Mouse (Mus musculus) thymus, adult 2 months (tissue): ENCODE measurements around the gene Cacna1d. TPM values are rescaled to one million over a fixed set of nuclear protein-coding genes. Genes with fewer than 3 reads are reported as not detected.

ENCODE experiments used
- DNase-seq: peaks from one replicate; pipeline ENCODE4 v3.0.0; 2021
- H3K27ac ChIP-seq: fragments of 200-500 bp; 2 replicates; pipeline ENCODE4 v1.5.1; 2012; ENCODE audit warnings: low read length, control low read depth; ENCODE audit not compliant: control insufficient read depth, insufficient read depth
- H3K27me3 ChIP-seq: fragments of 200-500 bp; 2 replicates; pipeline ENCODE4 v1.6.1; 2012; ENCODE audit warnings: mild to moderate bottlenecking, low read length, moderate library complexity, mixed read lengths; ENCODE audit not compliant: control insufficient read depth, insufficient read depth
- H3K36me3 ChIP-seq: fragments of 200-500 bp; 2 replicates; pipeline ENCODE4 v1.6.1; 2012; ENCODE audit warnings: mild to moderate bottlenecking, low read length, moderate library complexity; ENCODE audit not compliant: control insufficient read depth, insufficient read depth
- H3K4me1 ChIP-seq: fragments of 200-500 bp; replicated peaks from 2 replicates; pipeline ENCODE4 v1.6.1; 2012; ENCODE audit warnings: low read length; ENCODE audit not compliant: control insufficient read depth, insufficient read depth
- H3K4me3 ChIP-seq: fragments of 200-500 bp; 2 replicates; pipeline ENCODE4 v1.5.1; 2012; ENCODE audit warnings: mild to moderate bottlenecking, low read length, control low read depth, moderate library complexity; ENCODE audit not compliant: control insufficient read depth, insufficient read depth
- CTCF ChIP-seq: fragments of 200-500 bp; IDR thresholded peaks from 2 replicates; pipeline ENCODE4 v1.5.1; 2012; ENCODE audit warnings: mild to moderate bottlenecking, control low read depth, low read length, moderate library complexity, borderline replicate concordance; ENCODE audit not compliant: control insufficient read depth, poor library complexity, insufficient read depth; ENCODE audit errors: extremely low read depth
- POLR2A ChIP-seq: fragments of 200-500 bp; IDR thresholded peaks from 2 replicates; pipeline ENCODE4 v1.6.1; 2012; ENCODE audit warnings: mild to moderate bottlenecking, low read length, control low read depth, moderate library complexity; ENCODE audit not compliant: control insufficient read depth, poor library complexity, insufficient read depth; ENCODE audit errors: extremely low read depth
- WGBS: fragments of 180-500 bp; shearing (Covaris S2); methylation state at CpG from one replicate; pipeline ENCODE4 v1.1.7; 2018; 5-methylcytosine and 5-hydroxymethylcytosine counted together
- polyA plus RNA-seq: library from polyadenylated mRNA; depleted of rRNA; stranded (reverse); fragments of >200 nt; gene quantifications from 2 replicates; pipeline ENCODE4 v1.2.3, GENCODE M21; 2012

Cacna1d gene
- polyA plus RNA-seq, 1 experiment, result 2.2 TPM

- TF ChIP-seq CTCF (no peak), POLR2A (no peak)
- H3K27ac ChIP-seq, result no peak overlapping the region
- H3K27me3 ChIP-seq, result no peaks in the 10 kb centered on the region
- no peaks in the 10 kb centered on the region for H3K4me1 ChIP-seq
- H3K36me3 ChIP-seq, result peaks cover 28% of the 10 kb centered on the region
- WGBS, result 96% methylated on average over 10 of the region's 10 CpGs
- no peak for DNase-seq
- H3K4me3 ChIP-seq, result no peak overlapping the region
These were observed 37.1 kb upstream of the Cacna1d start for GRCm38 (mm10) chr14:30528392-30528791.

DNA sequence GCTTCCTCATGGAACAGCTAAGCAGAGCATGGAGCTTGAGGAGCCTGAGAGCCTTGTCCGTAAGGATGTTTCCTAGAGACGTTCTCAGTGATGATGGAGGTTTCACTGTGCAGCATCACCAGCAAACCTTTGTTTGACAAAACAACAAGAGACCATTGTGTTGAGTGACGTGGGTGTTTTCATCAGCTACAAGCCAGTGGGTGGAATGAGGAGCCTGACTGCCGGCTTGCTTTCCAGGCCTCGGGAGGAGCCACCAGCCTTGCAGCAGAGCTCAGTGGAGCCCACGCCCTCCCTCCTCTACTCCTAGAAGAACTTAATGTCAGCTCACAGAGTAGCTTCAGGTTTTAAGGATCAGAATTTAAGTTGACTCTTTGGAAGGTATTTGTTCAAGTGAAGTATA, 32.1 kb upstream of the Cacna1d start:
- 95% methylated on average over 6 of the region's 6 CpGs for WGBS
- Histone ChIP-seq H3K36me3 (peaks cover 72% of the 10 kb centered on the region), H3K27ac (no peak overlapping the region), H3K4me1 (no peaks in the 10 kb centered on the region), H3K4me3 (no peak overlapping the region), H3K27me3 (no peaks in the 10 kb centered on the region)
- DNase-seq, result no peak
- TF ChIP-seq POLR2A (no peak), CTCF (no peak)

GRCm38 (mm10) chr14:30519323-30519722, 28.1 kb upstream of the Cacna1d start:
- no peaks in the 10 kb centered on the region for H3K27me3 ChIP-seq
- peaks cover 59% of the 10 kb centered on the region for H3K36me3 ChIP-seq
- no peak overlapping the region for H3K27ac ChIP-seq
- no peak for TF ChIP-seq CTCF
- no peak for TF ChIP-seq POLR2A
- WGBS, result 97% methylated on average over 5 of the region's 5 CpGs
- H3K4me1 ChIP-seq, result no peaks in the 10 kb centered on the region
- DNase-seq, result no peak
- no peak overlapping the region for H3K4me3 ChIP-seq

GRCm38 (mm10) chr14:30515931-30516723, 24.9 kb upstream of the Cacna1d start:
- DNase-seq, result no peak
- Histone ChIP-seq H3K36me3 (peaks cover 48% of the 10 kb centered on the region), H3K27me3 (no peaks in the 10 kb centered on the region), H3K4me3 (no peak overlapping the region), H3K27ac (no peak overlapping the region), H3K4me1 (no peaks in the 10 kb centered on the region)
- 95% methylated on average over 13 of the region's 13 CpGs for WGBS
- TF ChIP-seq POLR2A, result no peak
- no peak for TF ChIP-seq CTCF

GRCm38 (mm10) chr14:30512896-30513295, 21.6 kb upstream of the Cacna1d start:
- H3K27ac ChIP-seq, result no peak overlapping the region
- peaks cover 50% of the 10 kb centered on the region for H3K36me3 ChIP-seq
- H3K4me1 ChIP-seq, result no peaks in the 10 kb centered on the region
- H3K4me3 ChIP-seq, result no peak overlapping the region
- no peaks in the 10 kb centered on the region for H3K27me3 ChIP-seq
- TF ChIP-seq CTCF (no peak), POLR2A (no peak)
- no peak for DNase-seq
- 92% methylated on average over 5 of the region's 5 CpGs for WGBS

GRCm38 (mm10) chr14:30510214-30510763, 19.0 kb upstream of the Cacna1d start:
- Histone ChIP-seq H3K27ac (no peak overlapping the region), H3K36me3 (peaks cover 71% of the 10 kb centered on the region), H3K4me3 (no peak overlapping the region), H3K4me1 (no peaks in the 10 kb centered on the region), H3K27me3 (no peaks in the 10 kb centered on the region)
- TF ChIP-seq CTCF, result no peak
- TF ChIP-seq POLR2A, result no peak
- 94% methylated on average over 6 of the region's 6 CpGs for WGBS
- no peak for DNase-seq
